21 mouse cellular contexts compared by ENCODE assay signal in the genomic region with DNA sequence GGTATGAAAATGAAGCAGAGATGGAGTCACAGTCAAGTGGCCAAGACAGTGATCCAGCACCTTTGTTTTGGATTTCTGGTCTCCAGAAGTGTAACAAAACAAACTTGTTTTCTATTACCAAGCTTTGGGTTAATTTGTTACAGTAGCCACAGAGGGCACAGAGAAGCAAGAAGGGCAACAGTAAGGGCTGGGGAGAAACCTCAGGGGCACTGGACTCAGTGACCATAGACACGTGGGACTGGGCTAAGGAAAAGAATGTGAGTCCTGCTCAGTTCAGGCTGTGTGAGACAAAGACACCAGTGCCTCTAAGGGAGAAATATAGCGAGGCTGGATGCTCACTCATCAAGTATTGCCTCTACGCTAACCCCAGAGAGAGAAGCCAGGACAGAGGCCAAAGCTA.
"Had no signal": no experiment of that assay in that cellular context is flagged by ENCODE, and none has a peak within 500 bp of the region (broad histone marks: within the 10 kb centered on the region; RNA-seq: fewer than 3 reads in every experiment).

No protein-coding gene starts in this region.

- H3K36me3 ChIP-seq: heart, embryonic 15.5 days had no signal

- DNase-seq: gastrocnemius, postnatal 14 days; gastrocnemius, postnatal 36 days; heart, adult 2 months; heart, postnatal 14 days; heart, postnatal 36 days; kidney, postnatal 14 days; layer of hippocampus, adult 9-11 months; layer of hippocampus, postnatal 36 days; left cerebral cortex, postnatal 4 days; lung, adult 18-20 months had no signal

- H3K27ac ChIP-seq: heart, adult 2 months; heart, embryonic 13.5 days; heart, embryonic 15.5 days; hindbrain, embryonic 13.5 days; hindbrain, embryonic 15.5 days; hindbrain, postnatal 0 days; limb, embryonic 13.5 days; limb, embryonic 15.5 days; liver, embryonic 12.5 days; liver, embryonic 14.5 days had no signal

- H3K27me3 ChIP-seq: heart, embryonic 13.5 days; heart, embryonic 15.5 days; hindbrain, embryonic 15.5 days; limb, embryonic 13.5 days; limb, embryonic 15.5 days; liver, embryonic 12.5 days had no signal

- ATAC-seq: hindbrain, postnatal 0 days; intestine, embryonic 16.5 days; liver, embryonic 12.5 days had no signal

- H3K9ac ChIP-seq: heart, embryonic 13.5 days; heart, embryonic 15.5 days; hindbrain, embryonic 13.5 days; hindbrain, embryonic 15.5 days; limb, embryonic 13.5 days; limb, embryonic 15.5 days; liver, embryonic 12.5 days; liver, embryonic 14.5 days had no signal

- H3K4me2 ChIP-seq: heart, embryonic 11.5 days; heart, embryonic 13.5 days; heart, embryonic 15.5 days; hindbrain, embryonic 13.5 days; hindbrain, embryonic 15.5 days; limb, embryonic 13.5 days; limb, embryonic 15.5 days; liver, embryonic 12.5 days had no signal

- H3K9me3 ChIP-seq: heart, embryonic 13.5 days; heart, embryonic 15.5 days; hindbrain, embryonic 13.5 days; hindbrain, embryonic 15.5 days; limb, embryonic 13.5 days; limb, embryonic 15.5 days; liver, embryonic 12.5 days had no signal

- H3K4me3 ChIP-seq: heart, adult 2 months; heart, embryonic 13.5 days; heart, embryonic 15.5 days; hindbrain, embryonic 13.5 days; hindbrain, embryonic 15.5 days; limb, embryonic 13.5 days; limb, embryonic 15.5 days; liver, embryonic 12.5 days had no signal
